Mouse (Mus musculus): ENCODE data around the gene Nagpa. TPM values are rescaled to one million over a fixed set of nuclear protein-coding genes. Genes with fewer than 3 reads are reported as not detected.
"Not testable (repeated sequence)": the region's sequence is repeated elsewhere in the genome, so short reads cannot be mapped to it uniquely, and the experiment has no call there.

Gene Nagpa
- total and polyA plus RNA-seq, 2 experiments: 10.0 to 24.0 TPM

DNA sequence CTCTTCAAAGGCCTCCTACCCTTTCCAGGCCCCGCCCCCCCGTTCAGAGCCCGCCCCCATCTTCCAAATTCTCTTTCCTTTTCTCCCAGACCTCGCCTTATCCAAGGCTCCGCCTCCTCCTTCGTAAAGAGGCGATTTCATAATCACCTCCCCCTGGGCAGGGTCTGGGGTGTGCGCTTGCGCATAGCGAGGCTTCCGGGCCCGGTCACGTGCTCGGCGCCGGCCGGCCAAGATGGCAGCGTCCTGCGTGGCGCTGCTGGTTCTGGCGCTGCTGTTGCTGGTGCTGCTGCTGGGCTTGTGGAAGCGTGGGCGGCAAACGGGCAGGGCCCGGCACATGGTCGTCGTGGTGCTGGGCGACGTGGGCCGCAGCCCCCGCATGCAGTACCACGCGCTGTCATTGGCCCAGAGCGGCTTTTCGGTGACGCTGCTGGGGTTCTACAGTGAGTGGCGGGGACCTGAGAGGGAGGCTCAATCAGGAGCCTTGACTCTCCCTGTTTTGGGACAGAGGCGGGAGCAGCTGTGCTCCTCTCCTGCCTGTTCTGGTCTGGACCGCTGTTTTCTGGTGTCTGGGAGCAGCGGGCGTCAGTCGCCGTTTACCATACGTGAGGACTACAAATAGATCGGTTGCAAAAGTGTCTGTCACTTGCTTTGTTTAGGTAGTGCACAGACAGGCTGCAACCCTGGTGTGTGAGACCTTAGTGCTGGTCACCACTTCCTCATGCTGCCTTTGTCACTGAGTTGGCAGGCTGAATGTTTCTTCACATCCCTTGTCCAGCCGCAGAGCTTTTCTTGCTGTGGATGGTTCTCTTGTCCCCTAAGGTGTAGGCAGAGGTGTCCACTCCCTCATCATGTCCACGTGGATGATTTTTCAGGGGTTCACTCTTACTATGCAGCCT is 29.9 kb upstream of the Nagpa start, which contains the start of gene Alg1:
Alg1 (plus strand) TSS at position 204 of the 896 bp plus-strand sequence.
- peak; percentile 84 for DNase-seq (ENCODE audit: extremely low read depth, low read depth, low spot score)
- Histone ChIP-seq H3K4me1 (ENCODE audit: control insufficient read depth, insufficient read depth, low read length) (peaks cover 6% of the 10 kb centered on the region; the same call in 1 of the 2 replicates), H3K36me3 (ENCODE audit: control insufficient read depth, insufficient read depth, low read length) (no peaks in the 10 kb centered on the region), H3K79me2 (ENCODE audit: control insufficient read depth, insufficient read depth, low read length) (0 out of 2 replicates have a peak, but pooled peaks cover 4% of the 10 kb centered on the region), H3K4me3 (ENCODE audit: insufficient read depth, low read depth, low read length) (peak within 1 kb of the TSS; percentile 74), H3K27me3 (ENCODE audit: control insufficient read depth, insufficient read depth, low read length) (no peaks in the 10 kb centered on the region), H3K27ac (replicated peaks; ENCODE audit: insufficient read depth, low read depth, low read length) (peak within 1 kb of the TSS; percentile 26; the same call in 1 of the 2 replicates), H3K9ac (ENCODE audit: low read depth, low read length) (peak within 1 kb of the TSS; percentile 82)
- no peak for TF ChIP-seq CTCF (IDR thresholded peaks at IDR 0.05; ENCODE audit: low read depth, low read length)
- TF ChIP-seq POLR2A (IDR thresholded peaks at IDR 0.05; ENCODE audit: extremely low read depth, insufficient read depth, low read length): peak; percentile 98
- WGBS: 1% methylated on average over 47 of the region's 47 CpGs

DNA sequence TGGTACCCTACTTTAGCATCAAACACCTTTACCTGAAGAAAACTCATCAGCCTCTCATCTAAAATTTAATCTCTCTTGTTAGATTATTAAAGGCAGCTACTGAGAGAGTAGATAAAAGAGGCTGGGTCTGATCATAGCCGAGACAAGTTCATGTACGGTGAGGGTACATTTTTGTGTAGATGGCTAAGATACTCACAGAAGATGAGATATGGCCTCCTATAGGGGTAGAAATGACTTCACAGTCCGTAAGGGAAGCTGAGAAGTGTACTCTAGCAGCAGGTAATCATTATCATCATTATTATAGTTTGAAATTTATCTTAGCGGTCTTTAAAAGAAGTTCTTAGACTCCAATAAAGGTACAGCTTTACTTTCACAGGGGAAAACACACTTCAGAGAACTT is 29.2 kb upstream of the Nagpa start:
- TF ChIP-seq CTCF (IDR thresholded peaks at IDR 0.05; ENCODE audit: low read depth, low read length): no peak
- no peak for TF ChIP-seq POLR2A (IDR thresholded peaks at IDR 0.05; ENCODE audit: extremely low read depth, insufficient read depth, low read length)
- no peaks in the 10 kb centered on the region for H3K36me3 ChIP-seq (ENCODE audit: control insufficient read depth, insufficient read depth, low read length)
- H3K27me3 ChIP-seq (ENCODE audit: control insufficient read depth, insufficient read depth, low read length): no peaks in the 10 kb centered on the region
- no peak overlapping the region for H3K4me3 ChIP-seq (ENCODE audit: insufficient read depth, low read depth, low read length)
- H3K9ac ChIP-seq (ENCODE audit: low read depth, low read length): no peak overlapping the region
- DNase-seq (ENCODE audit: extremely low read depth, low read depth, low spot score): no peak
- H3K4me1 ChIP-seq (ENCODE audit: control insufficient read depth, insufficient read depth, low read length): peaks cover 6% of the 10 kb centered on the region; the same call in 1 of the 2 replicates
- 76% methylated on average over 4 of the region's 4 CpGs for WGBS
- H3K27ac ChIP-seq (replicated peaks; ENCODE audit: insufficient read depth, low read depth, low read length): no peak overlapping the region
- H3K79me2 ChIP-seq (ENCODE audit: control insufficient read depth, insufficient read depth, low read length): 0 out of 2 replicates have a peak, but pooled peaks cover 4% of the 10 kb centered on the region

- H3K27me3 ChIP-seq (ENCODE audit: control insufficient read depth, insufficient read depth, low read length); H3K4me3 ChIP-seq (ENCODE audit: insufficient read depth, low read depth, low read length); H3K27ac ChIP-seq (replicated peaks; ENCODE audit: insufficient read depth, low read depth, low read length); H3K36me3 ChIP-seq (ENCODE audit: control insufficient read depth, insufficient read depth, low read length); H3K9ac ChIP-seq (ENCODE audit: low read depth, low read length); H3K79me2 ChIP-seq (ENCODE audit: control insufficient read depth, insufficient read depth, low read length); H3K4me1 ChIP-seq (ENCODE audit: control insufficient read depth, insufficient read depth, low read length); DNase-seq (ENCODE audit: extremely low read depth, low read depth, low spot score): not testable (repeated sequence)
- 90% methylated on average over 3 of the region's 3 CpGs for WGBS
Observed at GRCm38 (mm10) chr16:5228103-5228502, 24.3 kb upstream of the Nagpa start.

DNA sequence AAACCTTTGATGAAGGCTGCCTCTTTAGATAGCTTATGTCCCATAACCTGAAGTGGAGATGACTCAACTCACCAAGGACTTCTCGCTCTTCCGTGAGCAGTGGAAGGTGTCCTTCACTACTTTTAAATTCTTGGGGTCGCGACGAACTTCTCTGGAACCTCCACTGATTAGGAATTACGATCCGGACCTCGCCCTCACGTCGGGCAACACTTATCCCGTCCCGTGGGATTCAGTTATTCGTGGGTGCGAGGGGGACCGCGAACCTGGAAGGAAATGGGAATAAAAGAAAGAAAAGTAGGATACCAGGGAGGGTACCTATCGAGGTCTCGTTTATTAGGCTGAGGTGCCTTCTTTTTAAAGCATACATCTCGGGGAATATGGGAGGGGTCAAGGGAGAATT is 23.7 kb upstream of the Nagpa start:
- not testable (repeated sequence) for H3K36me3 ChIP-seq (ENCODE audit: control insufficient read depth, insufficient read depth, low read length); H3K79me2 ChIP-seq (ENCODE audit: control insufficient read depth, insufficient read depth, low read length)
- 90% methylated on average over 19 of the region's 19 CpGs for WGBS

DNA sequence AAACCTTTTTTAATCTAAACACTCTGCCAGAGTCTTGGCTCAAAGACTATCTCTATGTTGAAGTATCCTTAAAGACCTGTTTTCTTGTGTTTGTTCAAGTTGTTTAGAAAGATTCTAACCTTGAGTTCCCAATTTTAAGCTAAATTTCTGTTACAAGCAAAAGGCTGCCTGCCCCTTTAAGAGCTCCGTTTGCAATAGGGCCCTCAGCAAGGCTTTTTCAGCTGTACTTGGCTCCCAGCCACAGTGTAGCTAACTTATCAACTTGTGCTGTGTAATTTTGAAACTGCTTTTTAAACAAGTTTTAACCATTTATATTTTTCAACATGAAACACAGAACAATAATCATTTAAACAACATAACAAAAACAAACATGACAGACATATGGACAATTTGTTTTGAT is 22.7 kb upstream of the Nagpa start:
- not testable (repeated sequence) for H3K9ac ChIP-seq (ENCODE audit: low read depth, low read length); H3K4me3 ChIP-seq (ENCODE audit: insufficient read depth, low read depth, low read length); H3K27me3 ChIP-seq (ENCODE audit: control insufficient read depth, insufficient read depth, low read length); H3K79me2 ChIP-seq (ENCODE audit: control insufficient read depth, insufficient read depth, low read length); H3K4me1 ChIP-seq (ENCODE audit: control insufficient read depth, insufficient read depth, low read length); H3K36me3 ChIP-seq (ENCODE audit: control insufficient read depth, insufficient read depth, low read length); H3K27ac ChIP-seq (replicated peaks; ENCODE audit: insufficient read depth, low read depth, low read length); DNase-seq (ENCODE audit: extremely low read depth, low read depth, low spot score)
- 0% methylated on average over 1 of the region's 1 CpGs for WGBS

More for the DNA sequence above, 23.7 kb upstream of the Nagpa start:
- H3K4me3 ChIP-seq (ENCODE audit: insufficient read depth, low read depth, low read length); H3K27me3 ChIP-seq (ENCODE audit: control insufficient read depth, insufficient read depth, low read length); DNase-seq (ENCODE audit: extremely low read depth, low read depth, low spot score); H3K9ac ChIP-seq (ENCODE audit: low read depth, low read length); H3K27ac ChIP-seq (replicated peaks; ENCODE audit: insufficient read depth, low read depth, low read length); H3K4me1 ChIP-seq (ENCODE audit: control insufficient read depth, insufficient read depth, low read length): not testable (repeated sequence)

GRCm38 (mm10) chr16:5222140-5222539 is 18.3 kb upstream of the Nagpa start, which contains the start of gene AU021092:
TSS of gene AU021092 (minus strand) at chr16:5222299.
- Histone ChIP-seq H3K4me1 (ENCODE audit: control insufficient read depth, insufficient read depth, low read length) (no peaks in the 10 kb centered on the region), H3K9ac (ENCODE audit: low read depth, low read length) (no peak within 1 kb of the TSS), H3K27me3 (ENCODE audit: control insufficient read depth, insufficient read depth, low read length) (no peaks in the 10 kb centered on the region), H3K79me2 (ENCODE audit: control insufficient read depth, insufficient read depth, low read length) (no peaks in the 10 kb centered on the region), H3K27ac (replicated peaks; ENCODE audit: insufficient read depth, low read depth, low read length) (no peak within 1 kb of the TSS), H3K4me3 (ENCODE audit: insufficient read depth, low read depth, low read length) (peak within 1 kb of the TSS; percentile 27), H3K36me3 (ENCODE audit: control insufficient read depth, insufficient read depth, low read length) (no peaks in the 10 kb centered on the region)
- TF ChIP-seq POLR2A (IDR thresholded peaks at IDR 0.05; ENCODE audit: extremely low read depth, insufficient read depth, low read length): no peak
- WGBS: 68% methylated on average over 6 of the region's 6 CpGs
- no peak for DNase-seq (ENCODE audit: extremely low read depth, low read depth, low spot score)
